Mouse (Mus musculus): ENCODE measurements at regions not wholly inside any gene's neighbourhood (a gene's known extent, or its start where the extent isn't known, plus 50 kb on each side); places are given as distances from the start of the nearest gene placed in this dataset.
A peak's percentile ranks its signal among the peaks of the same experiment; 100 is the strongest.
"Not testable (repeated sequence)": the region's sequence is repeated elsewhere in the genome, so short reads cannot be mapped to it uniquely, and the experiment has no call there.

- DNase-seq (ENCODE audit: low spot score), result not testable (repeated sequence)
Measured at GRCm38 (mm10) chr12:80055894-80056293, 56.9 kb downstream of the Zfp36l1 start.

GRCm38 (mm10) chr12:80055394-80055793, 57.4 kb downstream of the Zfp36l1 start:
- DNase-seq (ENCODE audit: low spot score), result no peak

GRCm38 (mm10) chr12:80054655-80055037, 58.2 kb downstream of the Zfp36l1 start:
- no peak for DNase-seq (ENCODE audit: low spot score)

GRCm38 (mm10) chr12:80053902-80054654, 58.7 kb downstream of the Zfp36l1 start:
- no peak for DNase-seq (ENCODE audit: low spot score)

- no peak for DNase-seq (ENCODE audit: low spot score)
Measured at GRCm38 (mm10) chr12:80048215-80048979, 64.4 kb downstream of the Zfp36l1 start.

GRCm38 (mm10) chr12:80046625-80047303, 66.0 kb downstream of the Zfp36l1 start:
- no peak for DNase-seq (ENCODE audit: low spot score)

GRCm38 (mm10) chr12:80041510-80042324, 71.1 kb downstream of the Zfp36l1 start:
- DNase-seq (ENCODE audit: low spot score), result no peak

- DNase-seq (ENCODE audit: low spot score), result no peak
Measured at GRCm38 (mm10) chr12:80041012-80041411, 71.8 kb downstream of the Zfp36l1 start.

GRCm38 (mm10) chr12:80040233-80040632, 72.6 kb downstream of the Zfp36l1 start:
- DNase-seq (ENCODE audit: low spot score), result no peak

- DNase-seq (ENCODE audit: low spot score), result no peak
Measured at GRCm38 (mm10) chr12:80039150-80039549, 73.7 kb downstream of the Zfp36l1 start.

GRCm38 (mm10) chr12:80035500-80036271, 77.1 kb downstream of the Zfp36l1 start:
- no peak for DNase-seq (ENCODE audit: low spot score)

GRCm38 (mm10) chr12:80034963-80035411, 77.8 kb downstream of the Zfp36l1 start:
- no peak for DNase-seq (ENCODE audit: low spot score)

- no peak for DNase-seq (ENCODE audit: low spot score)
Measured at GRCm38 (mm10) chr12:80034100-80034499, 78.7 kb downstream of the Zfp36l1 start.

- DNase-seq (ENCODE audit: low spot score), result no peak
Measured at GRCm38 (mm10) chr12:80032520-80032919, 80.3 kb downstream of the Zfp36l1 start.

GRCm38 (mm10) chr12:80028301-80028700, 84.5 kb downstream of the Zfp36l1 start:
- no peak for DNase-seq (ENCODE audit: low spot score)

GRCm38 (mm10) chr12:80023107-80024078, 89.4 kb downstream of the Zfp36l1 start:
- DNase-seq (ENCODE audit: low spot score), result peak; percentile 75

- DNase-seq (ENCODE audit: low spot score), result peak; percentile 84
Measured at GRCm38 (mm10) chr12:80022181-80023106, 90.4 kb downstream of the Zfp36l1 start.

GRCm38 (mm10) chr12:80021030-80021473, 91.8 kb downstream of the Zfp36l1 start:
- peak; percentile 69 for DNase-seq (ENCODE audit: low spot score)

GRCm38 (mm10) chr12:80018086-80018485, 94.7 kb downstream of the Zfp36l1 start:
- no peak for DNase-seq (ENCODE audit: low spot score)

Measured in embryo, embryonic 10.5 days (tissue).